Mouse (Mus musculus) stomach, embryonic 15.5 days (tissue): ENCODE data around the gene Mpst. TPM values are rescaled to one million over a fixed set of nuclear protein-coding genes. Genes with fewer than 3 reads are reported as not detected.

Experiments
- ATAC-seq: fragments of 200-750 bp; cut with Nextera tagmentation; 2 replicates; pipeline ENCODE4 v1.8.0; 2017; ENCODE audit warnings: low read depth, moderate number of reproducible peaks, moderate TSS enrichment; ENCODE audit not compliant: insufficient read depth, low FRiP score
- H3K27ac ChIP-seq: fragments of 300-500 bp; sonication (generic); 2 replicates; pipeline ENCODE4 v1.5.1; 2015; ENCODE audit warnings: mild to moderate bottlenecking, inconsistent platforms
- H3K27me3 ChIP-seq: fragments of 300-500 bp; sonication (generic); replicated peaks from 2 replicates; pipeline ENCODE4 v1.6.1; 2015; ENCODE audit warnings: inconsistent platforms
- H3K36me3 ChIP-seq: fragments of 300-500 bp; sonication (generic); 2 replicates; pipeline ENCODE4 v1.6.1; 2015; ENCODE audit warnings: inconsistent platforms
- H3K4me1 ChIP-seq: fragments of 300-500 bp; sonication (generic); 2 replicates; pipeline ENCODE4 v1.6.1; 2015; ENCODE audit warnings: inconsistent platforms
- H3K4me2 ChIP-seq: fragments of 300-500 bp; sonication (generic); 2 replicates; pipeline ENCODE4 v1.6.1; 2015; ENCODE audit warnings: mild to moderate bottlenecking, inconsistent platforms
- H3K4me3 ChIP-seq: fragments of 300-500 bp; sonication (generic); replicated peaks from 2 replicates; pipeline ENCODE4 v1.5.1; 2015; ENCODE audit warnings: inconsistent platforms
- H3K9ac ChIP-seq: fragments of 300-500 bp; sonication (generic); 2 replicates; pipeline ENCODE4 v1.6.1; 2015; ENCODE audit warnings: inconsistent platforms
- H3K9me3 ChIP-seq: fragments of 300-500 bp; sonication (generic); 2 replicates; pipeline ENCODE4 v1.6.1; 2016; ENCODE audit warnings: inconsistent platforms
- WGBS: fragments of 180-500 bp; shearing (Covaris S2); methylation state at CpG from one replicate; pipeline ENCODE4 v1.1.7; 2015; 5-methylcytosine and 5-hydroxymethylcytosine counted together
- polyA plus RNA-seq: library from polyadenylated mRNA; unstranded; fragments of >200 nt; fragmentation: Nextera tagmentation; extraction: Ambion mirVana; gene quantifications from 2 replicates; pipeline ENCODE4 v1.2.1, GENCODE M21; 2015

Gene Mpst
- polyA plus RNA-seq, 1 experiment from 2014 or later: 4.2 TPM

- Histone ChIP-seq H3K9ac (no peak overlapping the region), H3K27me3 (no peaks in the 10 kb centered on the region), H3K4me3 (no peak overlapping the region), H3K4me1 (no peaks in the 10 kb centered on the region), H3K4me2 (no peak overlapping the region), H3K9me3 (no peaks in the 10 kb centered on the region), H3K36me3 (no peaks in the 10 kb centered on the region), H3K27ac (no peak overlapping the region)
- WGBS: 51% methylated on average over 7 of the region's 7 CpGs
- ATAC-seq: no peak
These were observed 49.8 kb downstream of the Mpst start for GRCm38 (mm10) chr15:78456051-78456450.

- Histone ChIP-seq H3K4me2 (no peak overlapping the region), H3K27ac (no peak overlapping the region), H3K36me3 (no peaks in the 10 kb centered on the region), H3K27me3 (no peaks in the 10 kb centered on the region), H3K4me3 (no peak overlapping the region), H3K9ac (no peak overlapping the region), H3K4me1 (no peaks in the 10 kb centered on the region), H3K9me3 (no peaks in the 10 kb centered on the region)
- ATAC-seq: no peak
- WGBS: 75% methylated on average over 10 of the region's 10 CpGs
These were observed 51.0 kb downstream of the Mpst start for GRCm38 (mm10) chr15:78457193-78457592.

GRCm38 (mm10) chr15:78462981-78463380, 56.8 kb downstream of the Mpst start:
- no peak for ATAC-seq

More at GRCm38 (mm10) chr15:78462981-78463380, 56.8 kb downstream of the Mpst start:
- Histone ChIP-seq H3K9ac (no peak overlapping the region), H3K27ac (no peak overlapping the region), H3K4me3 (no peak overlapping the region), H3K9me3 (no peaks in the 10 kb centered on the region), H3K4me1 (no peaks in the 10 kb centered on the region), H3K36me3 (no peaks in the 10 kb centered on the region), H3K27me3 (no peaks in the 10 kb centered on the region), H3K4me2 (no peak overlapping the region)
- 34% methylated on average over 2 of the region's 2 CpGs for WGBS

Other genes with a start within 250 kb of the Mpst start
- 64.6 and 70.7 TPM in 2 replicates for gene Ift27, start 232.3 kb upstream of the Mpst start, polyA plus RNA-seq
- gene Pvalb, start 200.0 kb upstream of the Mpst start, polyA plus RNA-seq: 0.37 TPM in 1 of 2 replicates, not detected in the other
- 9.0 and 9.2 TPM in 2 replicates for gene Ncf4, start 161.6 kb upstream of the Mpst start, polyA plus RNA-seq
- 0.54 and 0.70 TPM in 2 replicates for gene Csf2rb2, start 100.7 kb upstream of the Mpst start, polyA plus RNA-seq
- 2.7 and 3.7 TPM in 2 replicates for gene Csf2rb, start 80.7 kb upstream of the Mpst start, polyA plus RNA-seq
- not detected in 2 replicates for gene Tex33, start 10.5 kb upstream of the Mpst start, polyA plus RNA-seq
- gene Tst, start 509 bp upstream of the Mpst start, polyA plus RNA-seq: 67.4 and 89.8 TPM in 2 replicates
- gene Kctd17, start 22.1 kb downstream of the Mpst start, polyA plus RNA-seq: 35.4 and 40.6 TPM in 2 replicates
- 0.64 and 1.8 TPM in 2 replicates for gene Tmprss6, start 62.2 kb downstream of the Mpst start, polyA plus RNA-seq
- 0.53 and 0.69 TPM in 2 replicates for gene Il2rb, start 88.9 kb downstream of the Mpst start, polyA plus RNA-seq
- 23.9 and 25.0 TPM in 2 replicates for gene C1qtnf6, start 125.0 kb downstream of the Mpst start, polyA plus RNA-seq
- 0.18 and 0.44 TPM in 2 replicates for gene Sstr3, start 138.3 kb downstream of the Mpst start, polyA plus RNA-seq
- 26.5 and 36.5 TPM in 2 replicates for gene Rac2, start 166.4 kb downstream of the Mpst start, polyA plus RNA-seq
- gene Cyth4, start 190.6 kb downstream of the Mpst start, polyA plus RNA-seq: 10.7 and 11.0 TPM in 2 replicates